Mouse (Mus musculus) olfactory bulb, adult 2 months (tissue): Measurements from ENCODE around the gene Sub1.

Experiments used
- CTCF ChIP-seq: fragments of 200-500 bp; IDR thresholded peaks from 2 replicates; pipeline ENCODE4 v1.5.1; 2012; ENCODE audit warnings: low read depth, mild to moderate bottlenecking, low read length, moderate library complexity; ENCODE audit not compliant: insufficient read depth
- POLR2A ChIP-seq: fragments of 200-500 bp; IDR thresholded peaks from 2 replicates; pipeline ENCODE4 v1.6.1; 2012; ENCODE audit warnings: mild to moderate bottlenecking, low read depth, low read length, moderate library complexity; ENCODE audit not compliant: insufficient read depth

- TF ChIP-seq POLR2A (no peak), CTCF (peak; percentile 82)
Observed at GRCm38 (mm10) chr15:11971854-11972420, 24.8 kb downstream of the Sub1 start.
